Mouse (Mus musculus): ENCODE measurements around the gene Gm47995. TPM values are rescaled to one million over a fixed set of nuclear protein-coding genes. Genes with fewer than 3 reads are reported as not detected.
A peak's percentile ranks its signal among the peaks of the same experiment; 100 is the strongest.

The Gm47995 gene
- total RNA-seq, 2 experiments from 2014 or later = not detected

DNA sequence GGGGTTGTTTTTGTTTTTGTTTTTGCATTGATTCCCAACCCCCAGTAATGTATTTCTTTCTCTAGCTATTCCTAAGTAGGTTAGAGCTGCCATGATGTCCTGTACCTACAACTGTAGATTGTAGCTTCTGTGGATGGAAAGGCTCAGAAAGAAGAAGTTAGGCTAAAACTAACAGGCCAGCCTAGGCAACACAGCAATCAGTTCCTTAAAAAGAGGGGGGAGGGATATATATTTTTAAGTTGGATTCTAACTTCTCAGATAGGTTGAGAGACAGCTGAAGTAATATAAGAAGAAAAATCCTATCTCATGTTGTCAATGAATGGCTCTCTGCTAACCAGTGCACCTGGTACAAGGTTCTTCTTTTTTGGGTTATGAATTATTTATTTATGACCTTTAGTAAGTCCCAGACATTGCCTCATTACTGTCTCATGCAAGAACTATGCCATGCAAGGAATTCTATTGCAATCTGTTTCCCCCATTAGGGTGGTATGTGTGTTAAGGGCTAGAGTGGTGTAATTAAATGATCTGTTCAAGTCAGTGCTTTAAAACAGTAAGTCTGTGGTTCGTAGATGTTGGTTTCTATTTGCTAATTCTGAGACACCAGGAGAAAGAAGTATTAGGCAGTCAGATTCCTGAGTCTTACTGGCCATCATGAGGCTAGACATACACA is 30.2 kb downstream of the Gm47995 start:
- DNase-seq = no peak

- no peak for DNase-seq
These were observed 34.1 kb downstream of the Gm47995 start for GRCm38 (mm10) chr1:151232346-151232745.

GRCm38 (mm10) chr1:151233756-151234155 is 35.5 kb downstream of the Gm47995 start:
- peak in 1 of 2 experiments; percentile 4 for DNase-seq

DNA sequence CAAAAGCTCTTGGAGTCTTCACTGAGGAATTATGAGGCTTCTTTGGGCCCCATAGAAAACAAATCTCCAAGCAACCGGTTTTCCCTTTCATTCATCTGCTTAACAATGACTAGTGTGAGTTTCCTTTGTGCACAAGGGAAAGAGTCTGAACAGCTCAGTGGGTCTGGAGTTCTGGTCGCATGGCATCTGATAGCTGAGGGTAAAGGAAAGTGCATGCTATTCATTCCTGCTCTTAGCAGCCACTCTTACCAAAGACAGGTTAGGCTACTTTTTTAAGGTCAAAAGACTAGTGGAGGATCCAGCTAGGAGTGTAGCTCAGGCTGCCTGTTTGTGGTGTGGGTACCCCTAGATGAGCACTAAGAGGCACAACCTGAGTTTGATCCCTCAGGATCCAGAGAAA is 37.3 kb downstream of the Gm47995 start:
- no peak for DNase-seq

- DNase-seq = peak in 1 of 2 experiments; percentile 17
These were observed 38.1 kb downstream of the Gm47995 start for GRCm38 (mm10) chr1:151236141-151236930.

- no peak for DNase-seq
These were observed 39.5 kb downstream of the Gm47995 start for GRCm38 (mm10) chr1:151237780-151238179.

- DNase-seq = no peak
These were observed 45.1 kb downstream of the Gm47995 start for GRCm38 (mm10) chr1:151243332-151243731.

DNA sequence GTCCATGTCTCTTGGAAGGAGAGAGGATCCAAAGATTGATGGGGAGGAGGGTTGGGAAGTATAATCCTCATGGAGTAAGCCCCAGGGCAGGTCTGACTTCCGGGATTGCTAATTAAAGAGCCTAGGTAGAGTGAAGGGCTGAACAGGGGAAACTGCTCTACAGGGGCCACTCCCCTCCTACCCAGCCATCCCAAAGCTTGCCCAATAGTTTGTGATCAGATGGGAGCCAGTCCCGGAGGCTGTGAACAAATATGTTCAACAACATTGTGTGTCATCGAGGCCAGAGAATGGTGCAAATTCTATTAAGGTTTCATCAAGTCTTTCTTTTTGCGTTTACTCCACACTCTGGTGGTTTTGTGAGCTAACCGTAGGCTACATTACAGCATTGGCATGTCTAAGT is 45.8 kb downstream of the Gm47995 start:
- DNase-seq = no peak

DNA sequence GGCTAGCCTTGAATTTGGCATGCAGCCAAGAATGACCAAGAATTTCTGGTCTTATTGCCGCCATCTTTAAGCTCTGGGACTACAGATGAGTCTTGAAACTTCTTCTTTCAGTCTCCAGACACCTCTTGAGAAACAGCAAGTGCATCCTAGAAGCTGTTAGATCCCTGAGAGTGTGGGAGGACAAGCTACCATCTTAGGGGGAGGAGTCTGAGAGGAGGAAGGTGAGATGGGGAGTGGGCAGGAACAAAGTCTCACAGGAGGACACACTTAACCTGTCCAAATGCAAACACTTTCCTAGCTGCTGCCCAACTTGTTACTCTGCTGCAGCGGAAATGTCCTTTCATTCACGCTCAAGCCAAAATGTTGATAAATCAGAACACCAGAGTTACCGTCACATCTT is 46.5 kb downstream of the Gm47995 start:
- no peak for DNase-seq

GRCm38 (mm10) chr1:151245165-151245564 is 46.9 kb downstream of the Gm47995 start:
- no peak for DNase-seq

GRCm38 (mm10) chr1:151245846-151246245 is 47.6 kb downstream of the Gm47995 start:
- no peak for DNase-seq

Other genes starting within 250 kb of the Gm47995 start
- 1 to 10 TPM; 1.4 to 1.9 TPM for gene Hmcn1, start 205.0 kb upstream of the Gm47995 start, total RNA-seq (2021)
- gene Gm47985, start 15.9 kb upstream of the Gm47995 start, total RNA-seq (2021) = not detected
- not detected for gene Gm8947, start 6.1 kb upstream of the Gm47995 start, total RNA-seq (2021)
- gene 3110040M04Rik, start 5.7 kb downstream of the Gm47995 start, total RNA-seq (2021) = not detected
- gene Gm47996, start 11.7 kb downstream of the Gm47995 start, total RNA-seq (2021) = not detected
- gene Ivns1abp, start 146.0 kb downstream of the Gm47995 start, total RNA-seq (2021) = 100 to 1,000 TPM; 137 to 199 TPM
- gene Swt1, start 230.0 kb downstream of the Gm47995 start, total RNA-seq (2021) = 10 to 100 TPM; 16.5 to 26.8 TPM
- gene Trmt1l, start 230.1 kb downstream of the Gm47995 start, total RNA-seq (2021) = 10 to 100 TPM; 25.5 to 31.9 TPM